Mouse (Mus musculus) testis, adult 2 months (tissue): ENCODE measurements around the gene Spg7.

Experiments used
- CTCF ChIP-seq: fragments of 200-500 bp; IDR thresholded peaks from 2 replicates; pipeline ENCODE4 v1.5.1; 2012; ENCODE audit warnings: low read depth, mild to moderate bottlenecking, inconsistent platforms, low read length, moderate library complexity; ENCODE audit not compliant: control insufficient read depth, insufficient read depth, insufficient replicate concordance
- POLR2A ChIP-seq: fragments of 200-500 bp; IDR thresholded peaks from 2 replicates; pipeline ENCODE4 v1.6.1; 2012; ENCODE audit warnings: low read depth, mild to moderate bottlenecking, inconsistent platforms, low read length, moderate library complexity; ENCODE audit not compliant: control insufficient read depth

- TF ChIP-seq CTCF = no peak
- no peak for TF ChIP-seq POLR2A
These were observed 54.5 kb downstream of the Spg7 start, which contains the start of gene Cpne7 for GRCm38 (mm10) chr8:123117127-123117731.
